Mouse (Mus musculus) G1E (cell line): ENCODE data around the gene Rpl10a. TPM values are rescaled to one million over a fixed set of nuclear protein-coding genes. Genes with fewer than 3 reads are reported as not detected.
"Not testable (repeated sequence)": the region's sequence is repeated elsewhere in the genome, so short reads cannot be mapped to it uniquely, and the experiment has no call there.

Experiments used
- ATAC-seq: 2 replicates; pipeline ENCODE4 v1.8.0; 2016; ENCODE audit warnings: mild to moderate bottlenecking; ENCODE audit not compliant: insufficient number of reproducible peaks, poor library complexity, low FRiP score, severe bottlenecking; ENCODE audit errors: extremely low read depth
- DNase-seq: peaks from one replicate; pipeline ENCODE4 v3.0.0; 2012; ENCODE audit warnings: low spot score
- H3K27me3 ChIP-seq: 2 replicates; pipeline ENCODE4 v1.6.1; 2012; ENCODE audit warnings: mild to moderate bottlenecking, low read length, inconsistent platforms; ENCODE audit not compliant: insufficient read depth
- H3K36me3 ChIP-seq: replicated peaks from 2 replicates; pipeline ENCODE3; 2012; ENCODE audit warnings: mild to moderate bottlenecking, inconsistent platforms
- H3K4me1 ChIP-seq: 2 replicates; pipeline ENCODE4 v1.6.1; 2012; ENCODE audit warnings: low read depth, low read length, inconsistent platforms, mixed read lengths; ENCODE audit not compliant: insufficient read depth
- H3K4me3 ChIP-seq: 2 replicates; pipeline ENCODE4 v1.5.1; 2012; ENCODE audit warnings: low read depth, mild to moderate bottlenecking, inconsistent platforms, low read length, moderate library complexity, mixed read lengths
- H3K9me3 ChIP-seq: replicated peaks from 2 replicates; pipeline ENCODE4 v1.6.1; 2012; ENCODE audit warnings: inconsistent platforms
- CTCF ChIP-seq: IDR thresholded peaks from 2 replicates; pipeline ENCODE4 v1.5.1; 2012; ENCODE audit warnings: low read depth, low read length, inconsistent platforms, mixed read lengths
- GATA1 ChIP-seq: IDR thresholded peaks from 2 replicates; pipeline ENCODE4 v1.6.1; 2012; ENCODE audit warnings: borderline replicate concordance, low read length, inconsistent platforms, mixed read lengths
- GATA2 ChIP-seq: IDR thresholded peaks from 2 replicates; pipeline ENCODE4 v1.6.1; 2012; ENCODE audit warnings: low read depth, low read length, inconsistent platforms, borderline replicate concordance
- POLR2AphosphoS5 ChIP-seq: IDR thresholded peaks from 2 replicates; pipeline ENCODE4 v1.6.1; 2012; ENCODE audit warnings: low read depth, low read length, inconsistent platforms; ENCODE audit not compliant: insufficient replicate concordance
- TAL1 ChIP-seq: conservative IDR thresholded peaks from 2 replicates; pipeline ENCODE4 v1.6.1; 2012; ENCODE audit warnings: low read depth, low read length, inconsistent platforms, mixed read lengths
- polyA plus RNA-seq: library from polyadenylated mRNA; stranded (reverse); fragments of >175 nt; gene quantifications from 2 replicates; pipeline ENCODE4 v1.2.3, GENCODE M21; 2012
- total RNA-seq, 2 experiments: library from RNA; stranded (forward) in 1 of 2; stranded (reverse) in 1 of 2; fragments of 200-1000 nt in 1 of 2; fragments of >200 nt in 1 of 2; fragmentation: Nextera tagmentation in 1 of 2; gene quantifications; 2 replicates each; pipeline ENCODE4 v1.2.3; 2014 to 2017

Gene Rpl10a
- total and polyA plus RNA-seq, 3 experiments, result 987 to 8,433 (median 2,842) TPM

DNA sequence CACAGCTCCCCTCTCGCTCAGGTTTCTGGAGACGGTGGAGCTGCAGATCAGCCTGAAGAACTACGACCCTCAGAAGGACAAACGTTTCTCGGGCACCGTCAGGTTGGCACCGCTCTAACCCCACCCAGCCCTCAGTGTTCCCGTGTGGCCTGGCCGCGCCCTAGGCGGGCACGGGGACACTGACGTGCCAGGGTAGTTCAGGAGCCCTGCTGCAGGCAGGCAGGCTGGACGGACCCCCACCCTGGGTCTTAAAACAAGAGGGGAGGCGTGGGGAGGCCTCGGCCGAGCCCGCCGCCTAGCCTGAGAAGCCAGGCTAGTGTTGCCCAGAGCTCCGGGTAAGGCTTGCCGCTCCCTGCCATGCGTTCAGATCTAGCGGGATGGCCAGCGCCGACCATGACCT, 675 bp downstream of the Rpl10a start:
- peaks cover 5% of the 10 kb centered on the region for H3K9me3 ChIP-seq
- TF ChIP-seq CTCF (no peak), TAL1 (no peak), POLR2AphosphoS5 (no peak; the same call in 1 of the 2 replicates), GATA2 (no peak), GATA1 (no peak)
- no peak for ATAC-seq
- H3K36me3 ChIP-seq, result peaks cover 92% of the 10 kb centered on the region
- DNase-seq, result no peak
- peaks cover 52% of the 10 kb centered on the region for H3K4me1 ChIP-seq
- H3K4me3 ChIP-seq, result peak overlapping the region; percentile 98
- peaks cover 8% of the 10 kb centered on the region; the same call in 1 of the 2 replicates for H3K27me3 ChIP-seq

DNA sequence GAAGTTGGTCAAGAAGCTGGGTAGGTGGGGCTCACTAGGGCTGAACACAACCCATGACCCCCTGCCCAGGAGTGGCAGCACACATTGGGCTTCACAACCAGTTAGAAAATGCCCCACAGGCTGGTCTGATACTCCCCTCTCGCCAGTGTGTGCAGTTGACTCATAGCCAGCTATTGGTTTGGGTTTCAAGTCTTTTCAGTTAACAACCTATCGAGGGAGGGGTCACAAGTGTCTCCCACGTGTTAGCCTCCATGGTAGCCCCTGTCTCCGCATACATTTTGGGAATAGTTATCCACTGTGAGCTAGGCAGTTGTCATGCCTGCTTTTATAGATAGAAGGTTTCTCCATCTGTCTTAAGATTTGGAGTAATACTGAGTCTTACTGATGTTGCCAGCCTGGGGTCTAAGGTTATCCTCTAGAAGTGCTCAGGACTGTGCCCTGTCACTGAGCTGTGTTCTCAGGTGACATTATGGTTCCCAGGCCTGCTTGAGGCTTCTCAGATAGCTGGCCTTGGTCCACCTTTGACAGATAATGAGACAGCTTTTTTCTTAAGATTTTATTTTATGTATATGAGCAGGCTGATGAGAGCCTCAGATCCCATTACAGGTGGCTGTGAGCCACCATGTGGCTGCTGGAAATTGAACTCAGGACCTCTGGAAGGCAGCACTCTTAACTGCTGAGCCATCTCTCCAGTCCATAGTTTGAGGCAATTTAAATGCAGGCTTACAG, 1.4 kb downstream of the Rpl10a start:
- H3K9me3 ChIP-seq, result no peaks in the 10 kb centered on the region
- H3K36me3 ChIP-seq, result peaks cover 88% of the 10 kb centered on the region
- DNase-seq (no peak), ATAC-seq (no peak)
- H3K4me1 ChIP-seq, result peaks cover 57% of the 10 kb centered on the region
- H3K4me3 ChIP-seq, result peak overlapping the region; percentile 98
- peaks cover 12% of the 10 kb centered on the region; the same call in 1 of the 2 replicates for H3K27me3 ChIP-seq
- no peak for TF ChIP-seq CTCF
- TF ChIP-seq GATA2, result no peak
- TF ChIP-seq TAL1, result no peak
- TF ChIP-seq GATA1, result no peak
- TF ChIP-seq POLR2AphosphoS5, result no peak; the same call in 1 of the 2 replicates

DNA sequence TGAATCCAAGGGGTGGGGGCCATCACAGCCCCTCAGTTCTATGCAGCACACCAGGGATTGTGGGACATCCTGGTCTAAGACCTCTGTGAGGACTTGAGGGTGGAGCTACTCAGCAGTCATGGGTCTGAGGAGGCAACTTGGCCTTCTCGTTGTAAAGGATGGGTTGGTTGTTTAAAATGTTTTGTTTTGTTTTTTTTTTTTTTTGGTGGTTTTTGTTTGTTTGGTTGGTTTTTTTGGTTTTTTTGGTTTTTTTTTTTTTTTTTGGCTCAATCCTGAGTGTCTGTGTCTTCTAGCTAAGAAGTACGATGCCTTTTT, 1.9 kb downstream of the Rpl10a start:
- ATAC-seq (no peak), DNase-seq (no peak)
- Histone ChIP-seq H3K27me3 (peaks cover 15% of the 10 kb centered on the region; the same call in 1 of the 2 replicates), H3K9me3 (no peaks in the 10 kb centered on the region), H3K36me3 (peaks cover 86% of the 10 kb centered on the region), H3K4me3 (peak overlapping the region; percentile 98), H3K4me1 (peaks cover 62% of the 10 kb centered on the region)
- TF ChIP-seq CTCF (no peak), GATA1 (no peak), TAL1 (no peak), GATA2 (no peak), POLR2AphosphoS5 (no peak)

DNA sequence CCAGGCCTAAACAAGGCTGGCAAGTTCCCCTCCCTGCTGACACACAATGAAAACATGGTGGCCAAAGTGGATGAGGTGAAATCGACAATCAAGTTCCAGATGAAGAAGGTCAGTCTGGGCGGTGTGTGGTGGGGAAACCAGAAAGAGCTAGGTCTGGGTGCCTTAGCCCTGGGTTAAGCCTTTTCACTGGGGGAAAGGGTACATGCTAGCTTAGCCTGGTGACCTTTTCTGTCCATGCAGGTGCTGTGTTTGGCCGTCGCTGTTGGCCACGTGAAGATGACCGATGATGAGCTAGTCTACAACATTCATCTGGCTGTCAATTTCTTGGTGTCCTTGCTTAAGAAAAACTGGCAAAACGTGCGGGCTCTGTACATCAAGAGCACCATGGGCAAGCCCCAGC, 2.3 kb downstream of the Rpl10a start:
- Histone ChIP-seq H3K4me1 (peaks cover 65% of the 10 kb centered on the region), H3K36me3 (peaks cover 86% of the 10 kb centered on the region), H3K27me3 (peaks cover 15% of the 10 kb centered on the region; the same call in 1 of the 2 replicates), H3K4me3 (peak overlapping the region; percentile 98)
- H3K9me3 ChIP-seq, DNase-seq, ATAC-seq: not testable (repeated sequence)

DNA sequence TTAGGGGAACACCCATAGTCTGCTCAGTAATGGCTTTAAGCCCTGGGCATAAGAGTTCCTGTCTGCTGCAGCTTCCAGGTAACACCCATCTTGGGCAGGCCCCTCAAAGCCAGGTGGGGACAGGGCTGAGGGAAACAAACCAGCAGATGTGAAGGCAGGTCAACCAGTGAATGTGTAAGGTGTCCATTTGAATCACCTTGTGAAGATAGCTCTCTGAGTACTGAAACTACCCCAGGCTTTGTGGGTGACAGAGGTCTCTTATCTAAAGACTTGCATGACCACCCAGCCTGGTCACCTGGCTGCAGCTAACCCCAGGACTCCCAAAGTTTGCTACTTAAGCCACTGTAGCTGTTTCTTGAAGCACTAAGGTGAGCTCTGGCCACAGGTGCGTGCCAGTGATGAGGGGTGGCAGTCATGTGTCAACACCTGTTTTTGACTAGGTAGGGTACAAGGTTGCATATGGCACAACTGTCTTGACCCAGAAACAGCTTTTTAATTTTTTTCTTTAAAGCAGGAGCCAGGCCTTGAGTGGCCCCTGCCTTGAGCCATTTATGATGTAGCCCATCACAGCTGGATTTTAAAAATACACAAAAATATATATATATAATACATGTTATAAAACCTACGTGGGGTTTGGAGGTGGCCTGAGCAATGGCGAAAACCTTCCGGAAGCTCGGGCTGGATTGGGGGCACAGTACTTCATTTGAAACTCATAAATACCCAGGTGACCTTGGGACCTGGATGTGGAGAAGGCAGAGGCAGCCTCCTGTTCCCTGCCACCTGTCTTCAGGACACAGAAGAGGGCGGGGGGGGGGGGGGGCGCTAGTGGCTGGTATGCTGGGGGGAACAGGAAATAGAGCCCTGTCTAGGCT, 3.2 kb downstream of the Rpl10a start:
- no peak for DNase-seq
- TF ChIP-seq CTCF (no peak), POLR2AphosphoS5 (no peak; the same call in 1 of the 2 replicates), GATA1 (no peak), GATA2 (no peak), TAL1 (no peak)
- peaks cover 83% of the 10 kb centered on the region for H3K36me3 ChIP-seq

More for the DNA sequence above, 3.2 kb downstream of the Rpl10a start:
- Histone ChIP-seq H3K9me3 (no peaks in the 10 kb centered on the region), H3K27me3 (peaks cover 20% of the 10 kb centered on the region; the same call in 1 of the 2 replicates), H3K4me3 (peak overlapping the region; percentile 98), H3K4me1 (peaks cover 69% of the 10 kb centered on the region)
- ATAC-seq, result no peak
